Mouse (Mus musculus) midbrain, embryonic 11.5 days (tissue): ENCODE measurements around the gene Crip1. TPM values are rescaled to one million over a fixed set of nuclear protein-coding genes. Genes with fewer than 3 reads are reported as not detected.
"Not testable (repeated sequence)": the region's sequence is repeated elsewhere in the genome, so short reads cannot be mapped to it uniquely, and the experiment has no call there.

Experiments used
- ATAC-seq: fragments of 200-750 bp; cut with Nextera tagmentation; 2 replicates; pipeline ENCODE4 v1.8.0; 2017; ENCODE audit warnings: moderate TSS enrichment, moderate library complexity; ENCODE audit not compliant: low FRiP score
- DNase-seq: peaks from one replicate; pipeline ENCODE4 v3.0.0; 2015; ENCODE audit warnings: low spot score; ENCODE audit errors: missing footprints
- H3K27ac ChIP-seq: fragments of 300-500 bp; sonication (generic); 2 replicates; pipeline ENCODE4 v1.5.1; 2014; ENCODE audit warnings: low read depth, low read length
- H3K27me3 ChIP-seq: fragments of 300-500 bp; sonication (generic); 2 replicates; pipeline ENCODE4 v1.6.1; 2014; ENCODE audit warnings: mild to moderate bottlenecking, low read length, moderate library complexity, mixed read lengths; ENCODE audit not compliant: control insufficient read depth, insufficient read depth
- H3K36me3 ChIP-seq: fragments of 300-500 bp; sonication (generic); 2 replicates; pipeline ENCODE4 v1.6.1; 2014; ENCODE audit warnings: mild to moderate bottlenecking, low read length, moderate library complexity, mixed read lengths; ENCODE audit not compliant: control insufficient read depth, insufficient read depth
- H3K4me1 ChIP-seq: fragments of 300-500 bp; sonication (generic); 2 replicates; pipeline ENCODE4 v1.6.1; 2014; ENCODE audit warnings: low read length; ENCODE audit not compliant: control insufficient read depth, insufficient read depth
- H3K4me2 ChIP-seq: fragments of 300-500 bp; sonication (generic); 2 replicates; pipeline ENCODE4 v1.6.1; 2014; ENCODE audit warnings: mild to moderate bottlenecking, moderate library complexity
- H3K4me3 ChIP-seq: fragments of 300-500 bp; sonication (generic); 2 replicates; pipeline ENCODE4 v1.5.1; 2014; ENCODE audit warnings: low read depth, low read length
- H3K9ac ChIP-seq: fragments of 300-500 bp; sonication (generic); 2 replicates; pipeline ENCODE4 v1.6.1; 2014; ENCODE audit warnings: low read length
- H3K9me3 ChIP-seq: fragments of 300-500 bp; sonication (generic); 2 replicates; pipeline ENCODE4 v1.6.1; 2016; ENCODE audit warnings: low read length; ENCODE audit not compliant: control insufficient read depth
- WGBS: fragments of 180-500 bp; shearing (Covaris S2); extraction: QIAGEN DNeasy Blood & Tissue Kit; methylation state at CpG from one replicate; pipeline ENCODE4 v1.1.7; 2014; 5-methylcytosine and 5-hydroxymethylcytosine counted together
- polyA plus RNA-seq: library from polyadenylated mRNA; unstranded; fragments of >200 nt; fragmentation: Nextera tagmentation; extraction: Ambion mirVana; gene quantifications from 2 replicates; pipeline ENCODE4 v1.2.1, GENCODE M21; 2014

Crip1 gene
- polyA plus RNA-seq, 1 experiment from 2014 or later, result 95.7 TPM

DNA sequence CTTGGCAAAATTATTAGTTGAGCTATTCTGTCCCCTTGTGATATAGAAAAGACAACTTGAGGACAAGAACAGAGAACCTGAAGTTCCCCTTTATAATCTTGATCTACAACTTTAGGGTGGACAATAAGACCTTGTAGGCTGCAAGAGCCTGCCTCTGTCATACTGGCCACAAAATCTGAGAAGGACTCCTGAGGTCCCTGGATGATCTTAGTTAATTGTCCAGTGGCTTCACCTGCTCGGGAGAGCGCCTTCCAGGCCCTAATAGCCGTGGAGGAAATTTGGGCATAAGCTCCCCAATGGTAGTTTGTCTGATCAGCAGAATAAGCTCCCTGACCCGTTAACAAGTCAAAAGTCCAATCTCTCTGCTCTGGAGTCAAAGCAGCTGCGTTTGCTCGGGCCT lies 53.0 kb downstream of the Crip1 start:
- not testable (repeated sequence) for ATAC-seq, H3K27ac ChIP-seq, H3K9ac ChIP-seq, H3K9me3 ChIP-seq, H3K4me2 ChIP-seq, H3K4me3 ChIP-seq, H3K36me3 ChIP-seq, H3K4me1 ChIP-seq, DNase-seq, H3K27me3 ChIP-seq
- 87% methylated on average over 3 of the region's 6 CpGs for WGBS

DNA sequence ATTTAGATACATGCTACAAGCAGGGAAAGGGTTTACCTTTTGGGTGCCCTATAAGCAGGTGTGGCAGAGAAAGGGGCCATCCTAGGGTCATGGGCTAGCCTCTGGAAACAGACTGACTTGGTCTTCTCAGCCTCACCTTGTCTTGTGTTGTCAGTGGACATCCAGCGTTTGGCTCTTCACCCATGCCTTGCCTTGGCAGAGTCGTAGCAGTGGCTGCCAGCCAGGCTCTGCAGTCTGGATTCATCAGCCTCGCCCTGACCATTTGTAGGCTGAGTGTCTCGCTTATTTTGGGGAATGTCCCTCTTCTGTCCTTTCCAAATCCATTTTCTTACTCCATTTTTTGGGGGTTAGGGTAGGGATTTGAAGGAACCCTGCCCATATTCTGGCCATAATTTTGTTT lies 55.2 kb downstream of the Crip1 start:
- Histone ChIP-seq H3K9me3 (no peaks in the 10 kb centered on the region), H3K27me3 (no peaks in the 10 kb centered on the region), H3K27ac (no peak overlapping the region), H3K4me3 (no peak overlapping the region), H3K9ac (no peak overlapping the region), H3K4me1 (no peaks in the 10 kb centered on the region), H3K4me2 (no peak overlapping the region), H3K36me3 (no peaks in the 10 kb centered on the region)
- WGBS, result 91% methylated on average over 4 of the region's 4 CpGs
- ATAC-seq (no peak), DNase-seq (no peak)

DNA sequence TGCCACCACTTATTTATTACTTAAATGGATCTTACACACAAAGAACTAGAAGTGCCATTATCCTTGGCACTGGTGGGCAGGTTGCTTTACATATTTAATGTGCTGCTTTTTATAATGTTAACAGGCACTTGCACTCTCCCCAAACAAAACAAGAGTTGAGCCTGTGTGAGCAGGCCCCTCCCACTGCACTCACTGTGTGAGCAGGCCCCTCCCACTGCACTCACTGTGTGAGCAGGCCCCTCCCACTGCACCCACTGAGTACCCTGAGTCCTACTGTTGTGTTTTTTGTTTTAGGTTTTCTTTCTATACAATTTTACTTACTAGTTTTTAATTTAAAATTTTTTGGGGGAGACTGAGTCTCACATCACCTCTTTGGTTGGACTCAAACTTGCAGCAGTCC lies 55.9 kb downstream of the Crip1 start:
- H3K4me3 ChIP-seq, result no peak overlapping the region
- DNase-seq, result no peak
- H3K4me2 ChIP-seq, result no peak overlapping the region
- ATAC-seq, result no peak
- no peaks in the 10 kb centered on the region for H3K4me1 ChIP-seq
- no peak overlapping the region for H3K27ac ChIP-seq
- no peak overlapping the region for H3K9ac ChIP-seq
- no peaks in the 10 kb centered on the region for H3K27me3 ChIP-seq
- no peaks in the 10 kb centered on the region for H3K36me3 ChIP-seq
- H3K9me3 ChIP-seq, result no peaks in the 10 kb centered on the region

Other genes starting within 250 kb of the Crip1 start
- gene Jag2, start 216.5 kb upstream of the Crip1 start, polyA plus RNA-seq, result 3.0 and 3.2 TPM in 2 replicates
- 54.0 and 61.7 TPM in 2 replicates for gene Nudt14, start 204.2 kb upstream of the Crip1 start, polyA plus RNA-seq
- 17.5 and 19.2 TPM in 2 replicates for gene Btbd6, start 169.8 kb upstream of the Crip1 start, polyA plus RNA-seq
- gene Brf1, start 145.6 kb upstream of the Crip1 start, polyA plus RNA-seq, result 51.9 and 53.0 TPM in 2 replicates
- gene Pacs2, start 131.8 kb upstream of the Crip1 start, polyA plus RNA-seq, result 17.3 and 17.5 TPM in 2 replicates
- gene Tex22, start 71.8 kb upstream of the Crip1 start, polyA plus RNA-seq, result not detected in 2 replicates
- 19.2 and 21.4 TPM in 2 replicates for gene Mta1, start 48.0 kb upstream of the Crip1 start, polyA plus RNA-seq
- gene Crip2, start 6.1 kb upstream of the Crip1 start, polyA plus RNA-seq, result 226 and 247 TPM in 2 replicates
- gene Tedc1, start 10.1 kb downstream of the Crip1 start, polyA plus RNA-seq, result 25.6 and 31.5 TPM in 2 replicates
- gene Tmem121, start 39.6 kb downstream of the Crip1 start, polyA plus RNA-seq, result 11.5 and 13.1 TPM in 2 replicates